Mouse (Mus musculus): ENCODE measurements around the gene Txlnb.
"Not testable (repeated sequence)": the region's sequence is repeated elsewhere in the genome, so short reads cannot be mapped to it uniquely, and the experiment has no call there.

Txlnb gene

DNA sequence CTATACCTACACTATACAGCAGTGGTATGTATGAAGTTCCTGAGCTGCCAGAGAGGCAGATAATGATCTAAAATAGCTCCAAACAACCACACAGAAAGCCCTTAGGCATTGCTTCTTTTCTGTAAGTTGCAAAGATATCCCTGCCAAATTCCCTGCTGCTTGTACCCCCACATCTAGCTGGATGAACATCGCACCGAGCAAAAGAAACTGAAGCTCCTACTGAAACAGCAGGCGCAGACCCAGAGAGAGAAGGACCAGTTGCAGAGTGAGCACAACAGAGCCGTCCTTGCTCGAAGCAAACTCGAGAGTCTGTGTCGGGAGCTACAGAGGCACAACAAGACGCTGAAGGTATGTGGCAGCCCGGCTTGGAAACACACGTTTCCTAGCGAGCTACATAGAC lies 19.0 kb downstream of the Txlnb start:
- no peak for DNase-seq (ENCODE audit: extremely low spot score, low read depth, low spot score)

- DNase-seq (ENCODE audit: extremely low spot score, low read depth, low spot score) = not testable (repeated sequence)
Observed at GRCm38 (mm10) chr10:17820422-17820821, 24.4 kb downstream of the Txlnb start.

DNA sequence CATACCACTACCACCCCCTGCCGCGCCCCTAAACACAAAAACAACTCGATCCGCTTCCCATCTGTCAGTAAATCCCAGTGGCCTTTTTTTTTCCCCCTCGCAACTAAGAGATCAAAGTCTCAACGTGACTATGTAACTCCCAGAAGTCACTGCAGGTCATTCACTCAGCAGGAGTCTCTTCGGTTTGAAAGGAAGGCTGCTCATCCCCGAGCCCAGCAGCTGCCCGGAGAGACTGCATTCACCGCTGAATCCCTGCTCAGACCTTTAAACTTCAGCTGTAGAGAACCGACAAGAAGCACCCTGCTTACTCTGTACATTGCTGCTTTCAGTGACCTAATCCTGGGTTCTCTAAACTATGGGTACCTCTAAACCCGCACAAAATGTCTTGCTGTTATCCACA lies 31.4 kb downstream of the Txlnb start:
- DNase-seq (ENCODE audit: extremely low spot score, low read depth, low spot score) = no peak

DNA sequence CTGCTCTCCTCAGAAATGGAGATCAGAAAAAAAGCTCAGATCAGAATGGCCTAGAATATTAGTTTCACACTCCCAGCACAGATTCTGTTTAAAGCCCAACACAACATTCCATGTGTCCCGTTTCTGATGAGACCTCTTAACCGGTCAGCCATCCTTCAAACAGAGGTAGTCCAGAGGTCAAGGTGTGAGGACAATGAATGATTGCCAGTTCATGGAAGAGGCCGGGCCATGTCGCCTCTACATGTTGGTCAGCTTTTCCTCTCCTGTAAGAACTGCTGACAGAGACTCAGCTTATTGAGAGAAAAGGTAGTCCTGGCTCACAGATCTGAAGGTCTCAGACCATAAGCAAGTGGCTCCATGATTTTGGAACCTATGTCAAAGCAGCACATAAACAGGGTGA lies 33.2 kb downstream of the Txlnb start:
- DNase-seq (ENCODE audit: extremely low spot score, low read depth, low spot score) = no peak

DNA sequence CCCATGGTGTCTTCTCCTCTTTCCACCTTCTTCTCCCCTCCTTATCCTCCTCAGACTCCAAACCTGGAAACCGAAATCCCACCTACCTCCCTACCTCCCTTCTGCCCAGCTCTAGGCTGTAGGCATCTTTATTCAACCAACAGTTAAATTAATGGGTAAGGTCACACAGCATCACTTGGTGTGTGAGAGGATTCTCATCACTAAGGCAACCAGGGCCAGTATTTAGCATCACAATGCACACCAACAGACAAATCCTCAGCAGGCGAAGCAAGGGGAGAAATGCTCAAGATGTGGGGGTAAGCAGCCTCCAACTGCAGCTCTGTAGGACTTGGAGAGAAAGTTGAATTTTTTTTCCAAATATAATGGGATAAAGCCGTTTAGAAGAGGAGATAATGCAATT lies 35.0 kb downstream of the Txlnb start:
- no peak for DNase-seq (ENCODE audit: extremely low spot score, low read depth, low spot score)

DNA sequence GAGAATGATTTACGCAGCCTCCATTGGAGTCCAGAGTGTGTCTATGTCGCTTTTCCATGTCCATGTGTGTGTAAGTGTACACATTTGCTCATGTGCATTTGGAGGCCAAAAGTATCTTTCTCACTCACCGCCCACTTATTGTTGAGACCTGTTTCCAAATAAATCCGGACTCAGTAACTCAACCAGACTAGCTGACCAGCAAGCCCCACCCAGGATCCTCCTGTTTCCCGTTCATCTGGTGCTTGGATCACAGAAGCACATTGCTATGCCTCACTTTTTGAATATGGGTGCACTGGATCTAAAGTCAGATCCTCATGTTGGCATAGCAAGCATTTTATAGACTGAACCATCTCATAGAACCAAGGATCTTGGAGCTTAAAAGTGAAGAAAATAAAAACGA lies 39.0 kb downstream of the Txlnb start:
- DNase-seq (ENCODE audit: extremely low spot score, low read depth, low spot score) = no peak

GRCm38 (mm10) chr10:17836275-17836674 lies 40.2 kb downstream of the Txlnb start:
- DNase-seq (ENCODE audit: extremely low spot score, low read depth, low spot score) = no peak

- DNase-seq (ENCODE audit: extremely low spot score, low read depth, low spot score) = no peak
Observed at GRCm38 (mm10) chr10:17842030-17842429, 46.0 kb downstream of the Txlnb start.

GRCm38 (mm10) chr10:17844781-17845537 lies 48.9 kb downstream of the Txlnb start:
- DNase-seq (ENCODE audit: extremely low spot score, low read depth, low spot score) = no peak

DNA sequence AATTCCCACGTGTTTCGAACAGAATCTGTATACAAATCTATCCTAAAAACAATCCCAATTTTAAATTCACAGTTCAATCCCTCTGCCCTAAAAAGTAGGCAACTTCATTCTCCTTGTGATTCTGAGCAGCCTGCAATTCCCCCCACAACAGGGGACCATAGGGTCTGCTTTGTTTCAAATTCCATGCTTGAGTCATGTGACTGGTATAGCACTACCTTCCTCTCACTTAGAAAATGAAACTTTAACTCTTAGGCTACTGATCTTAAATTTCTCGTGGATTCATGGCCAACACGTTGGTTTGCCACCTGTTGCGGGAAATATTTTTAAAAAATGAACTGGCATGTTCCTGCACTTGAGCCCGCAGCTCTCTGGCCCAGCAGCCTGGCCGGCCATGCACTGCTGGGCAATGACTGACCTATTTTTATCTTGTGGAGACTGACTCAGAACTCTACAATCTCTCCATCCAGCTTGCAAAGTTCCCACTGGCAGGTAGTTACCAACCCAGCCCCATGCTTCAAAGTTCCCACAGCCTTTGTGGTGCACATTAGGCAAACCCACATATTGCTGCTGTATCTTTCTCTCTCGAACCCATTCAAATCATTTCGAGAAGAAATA lies 61.7 kb downstream of the Txlnb start:
- no peak for DNase-seq (ENCODE audit: extremely low spot score, low read depth, low spot score)

DNA sequence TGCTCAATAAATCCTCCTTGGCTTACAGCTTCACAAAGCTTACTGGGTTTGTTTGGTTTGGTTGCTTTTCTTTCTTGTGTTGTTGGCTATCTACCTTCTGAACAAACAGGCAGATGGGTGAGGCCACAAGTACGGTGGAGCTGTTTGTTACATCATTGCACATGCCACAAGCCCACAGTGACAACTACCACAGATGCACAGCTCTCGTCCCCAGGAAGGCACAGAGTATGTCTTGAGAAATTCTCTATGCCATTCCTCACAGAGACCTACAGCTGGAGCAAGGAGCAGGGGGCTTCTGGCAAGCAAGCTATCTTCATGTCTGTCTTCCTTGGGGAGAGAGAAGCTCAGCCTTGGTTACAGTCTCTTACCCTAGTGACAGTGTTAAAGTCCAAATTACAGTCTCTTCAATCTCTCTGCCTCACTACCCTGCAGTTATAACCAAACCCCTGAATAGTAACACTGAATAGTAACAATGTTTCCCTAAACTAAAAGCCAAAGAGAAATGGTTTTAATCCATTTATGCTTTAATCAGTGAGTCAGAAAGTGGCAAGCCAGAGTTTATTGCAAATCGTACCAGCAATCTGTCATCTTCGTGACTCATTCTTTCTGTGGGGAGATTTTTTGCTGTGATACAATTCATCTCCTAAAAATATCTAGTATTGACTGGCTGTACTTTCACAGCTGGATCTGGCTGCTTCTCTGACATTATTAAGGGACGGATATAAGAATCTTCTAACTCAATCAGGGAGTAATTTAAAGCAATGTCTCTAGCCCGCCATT lies 64.9 kb downstream of the Txlnb start:
- no peak for DNase-seq (ENCODE audit: extremely low spot score, low read depth, low spot score)

DNA sequence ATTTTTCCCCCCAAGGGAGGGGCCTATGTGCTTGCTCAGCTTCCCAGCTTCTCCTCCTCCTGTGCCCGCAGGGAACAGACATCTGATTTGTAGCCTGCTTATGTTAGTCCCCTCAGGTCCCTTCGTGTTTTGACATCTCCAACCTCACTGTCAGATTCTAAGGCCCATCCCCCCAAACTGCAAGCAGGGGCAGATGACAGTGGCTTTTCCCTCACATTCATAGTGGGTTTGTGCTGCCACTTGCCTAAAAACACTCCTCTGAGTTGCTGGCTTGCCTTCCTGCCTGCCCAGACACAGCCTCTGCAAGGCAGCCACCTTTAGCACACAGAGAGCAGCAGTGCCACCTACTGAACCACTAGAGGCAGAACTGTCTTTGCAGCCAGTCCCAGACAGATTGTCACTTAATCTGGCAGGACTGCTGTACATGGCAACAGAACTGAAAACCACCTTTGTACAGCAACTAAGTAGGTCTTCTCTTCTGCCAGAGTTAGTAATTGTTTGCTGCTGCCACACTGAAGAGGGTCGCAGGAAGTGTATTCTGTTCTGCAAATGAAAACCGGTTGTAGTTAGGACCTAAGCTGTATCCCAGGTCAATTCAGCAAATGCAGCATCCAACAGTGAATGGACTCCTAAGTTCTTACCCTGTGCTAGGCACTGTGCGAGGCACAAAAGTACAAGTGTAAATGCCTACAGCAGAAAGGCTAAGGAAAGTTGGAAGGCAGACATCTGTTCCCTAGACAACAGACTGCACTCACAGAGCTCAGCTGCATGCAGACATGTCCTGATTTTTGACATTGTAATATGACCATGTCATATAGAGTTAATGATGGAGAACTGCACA lies 74.0 kb downstream of the Txlnb start:
- no peak for DNase-seq (ENCODE audit: extremely low spot score, low read depth, low spot score)

DNA sequence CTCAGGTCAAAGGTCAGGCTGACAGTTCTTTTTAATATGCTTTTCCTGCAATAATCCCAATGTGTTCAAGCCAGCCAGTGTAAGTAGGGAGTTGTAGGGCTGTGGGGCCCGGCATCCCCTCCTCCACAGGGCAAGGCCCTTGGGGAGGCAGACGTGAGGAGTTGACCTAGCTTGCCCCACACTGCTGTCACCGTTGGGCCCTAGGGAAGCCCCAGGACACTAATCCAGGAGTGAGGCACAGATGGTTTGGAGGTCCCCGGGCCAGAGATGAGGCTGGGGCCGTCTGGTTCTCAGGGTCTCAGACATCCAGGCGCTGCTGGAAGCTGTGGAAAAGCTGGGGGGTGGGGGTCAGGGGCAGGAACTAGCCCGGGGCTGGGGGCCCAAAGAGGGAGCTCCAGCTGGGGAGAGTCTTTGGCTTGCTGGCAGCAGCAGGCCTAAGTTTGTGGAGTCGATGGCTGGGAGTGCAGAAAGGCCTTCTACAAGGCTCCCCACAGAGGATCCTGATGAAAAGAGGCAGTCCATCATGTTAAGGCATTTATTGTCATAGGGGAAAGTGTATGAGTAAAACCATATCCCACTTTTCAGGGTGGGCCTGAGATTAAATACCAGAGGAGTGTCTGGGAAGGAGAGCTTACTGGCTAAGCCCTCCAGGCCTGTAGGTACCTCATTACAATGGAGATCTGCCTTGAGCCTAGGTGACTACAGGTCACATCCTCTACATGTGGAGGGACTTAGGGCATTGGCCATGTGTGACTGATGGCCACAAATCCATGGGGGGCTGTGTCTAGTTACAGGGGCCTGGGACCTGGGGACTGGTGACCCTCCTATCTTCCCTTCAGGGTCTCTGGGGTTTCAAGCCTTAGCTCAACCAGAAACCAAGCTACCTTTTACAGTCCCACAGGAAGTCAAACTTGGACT lies 82.2 kb downstream of the Txlnb start:
- no peak for DNase-seq (ENCODE audit: extremely low spot score, low read depth, low spot score)

DNA sequence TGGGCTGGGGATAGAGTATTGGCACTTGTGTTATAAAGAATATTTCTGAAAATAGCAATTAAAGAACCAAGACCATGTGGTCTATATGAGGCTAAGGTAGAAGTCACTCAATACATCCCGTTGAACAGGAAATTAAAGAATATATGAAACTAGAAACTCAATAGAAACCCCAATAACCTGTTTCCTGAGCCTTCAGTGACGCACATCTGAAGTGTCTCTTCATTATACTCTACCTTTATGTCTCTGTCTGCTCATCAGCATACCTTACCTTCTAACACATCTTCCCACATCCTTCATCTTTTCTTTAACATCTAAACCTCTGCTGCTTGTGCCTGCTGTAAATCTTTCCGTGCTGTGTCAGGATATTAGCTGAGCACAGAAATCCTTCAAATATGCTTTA lies 84.0 kb downstream of the Txlnb start:
- no peak for DNase-seq (ENCODE audit: extremely low spot score, low read depth, low spot score)

DNA sequence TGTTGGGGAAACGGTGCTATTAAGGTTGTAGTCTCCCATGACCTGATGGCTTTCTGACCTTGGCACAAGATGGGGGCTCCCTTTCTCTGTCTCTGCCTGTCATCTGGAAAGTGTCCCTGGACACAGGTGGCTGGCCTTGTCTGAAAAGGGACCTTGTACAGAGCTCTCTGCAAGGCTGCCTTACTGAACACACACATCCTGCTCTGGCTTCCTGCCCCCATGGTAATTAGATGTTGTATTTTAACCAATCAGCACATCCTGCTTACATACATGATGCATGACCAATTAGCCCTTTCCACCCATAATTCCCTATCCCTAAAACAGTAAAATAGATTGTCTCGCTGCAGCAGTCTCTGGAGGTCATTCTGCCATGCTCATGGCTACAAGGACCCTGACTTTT lies 84.7 kb downstream of the Txlnb start:
- no peak for DNase-seq (ENCODE audit: extremely low spot score, low read depth, low spot score)

Data from hindlimb bud, embryonic 11.5 days (tissue).